Mouse (Mus musculus): ENCODE measurements around the gene Mctp1. TPM values are rescaled to one million over a fixed set of nuclear protein-coding genes. Genes with fewer than 3 reads are reported as not detected.

The Mctp1 gene
- polyA plus RNA-seq, 1 experiment from 2014 or later = 3.9 TPM

DNA sequence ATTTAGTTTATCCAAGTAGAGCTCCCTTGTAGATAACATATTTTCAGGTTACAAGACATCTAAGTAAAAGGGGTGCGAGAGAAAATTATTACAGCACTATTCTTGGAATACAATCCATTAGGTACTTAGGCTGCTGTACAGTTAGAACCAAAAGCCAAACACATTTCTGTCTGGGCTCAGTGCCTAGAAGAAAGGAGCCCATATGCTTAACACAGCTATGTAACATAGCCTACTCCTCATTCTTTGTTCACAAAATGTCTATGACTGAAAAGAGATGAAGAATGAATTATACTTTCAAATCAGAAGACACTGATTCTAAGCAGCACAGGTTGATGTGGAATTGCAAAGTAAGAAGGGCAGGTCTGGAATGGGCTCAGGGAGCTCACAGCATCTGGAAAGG lies 664.1 kb downstream of the Mctp1 start:
- Histone ChIP-seq H3K27me3 (replicated peaks; ENCODE audit: insufficient read depth, low read length) (no peaks in the 10 kb centered on the region), H3K9ac (replicated peaks; ENCODE audit: low read depth) (no peak overlapping the region), H3K4me2 (replicated peaks; ENCODE audit: low read depth, low read length) (no peak overlapping the region), H3K4me3 (ENCODE audit: low read depth, low read length) (no peak overlapping the region), H3K4me1 (ENCODE audit: insufficient read depth, low read depth, low read length) (no peaks in the 10 kb centered on the region), H3K9me3 (ENCODE audit: low read length) (no peaks in the 10 kb centered on the region), H3K27ac (ENCODE audit: low read length) (no peak overlapping the region), H3K36me3 (ENCODE audit: insufficient read depth, low read length) (no peaks in the 10 kb centered on the region)
- no peak for DNase-seq (ENCODE audit: low spot score)
- no peak for TF ChIP-seq CTCF (IDR thresholded peaks at IDR 0.05)
- TF ChIP-seq EP300 (IDR thresholded peaks at IDR 0.05) = no peak
- WGBS = 66% methylated on average over 1 of the region's 1 CpGs
- ATAC-seq = no peak

GRCm38 (mm10) chr13:77049736-77050135 lies 665.4 kb downstream of the Mctp1 start:
- WGBS = 45% methylated on average over 3 of the region's 3 CpGs
- ATAC-seq = no peak

GRCm38 (mm10) chr13:77063221-77063620 lies 678.9 kb downstream of the Mctp1 start:
- 57% methylated on average over 1 of the region's 1 CpGs for WGBS
- Histone ChIP-seq H3K4me3 (ENCODE audit: low read depth, low read length) (no peak overlapping the region), H3K27ac (ENCODE audit: low read length) (no peak overlapping the region), H3K27me3 (replicated peaks; ENCODE audit: insufficient read depth, low read length) (no peaks in the 10 kb centered on the region), H3K9ac (replicated peaks; ENCODE audit: low read depth) (no peak overlapping the region), H3K36me3 (ENCODE audit: insufficient read depth, low read length) (no peaks in the 10 kb centered on the region), H3K4me1 (ENCODE audit: insufficient read depth, low read depth, low read length) (no peaks in the 10 kb centered on the region), H3K9me3 (ENCODE audit: low read length) (no peaks in the 10 kb centered on the region), H3K4me2 (replicated peaks; ENCODE audit: low read depth, low read length) (no peak overlapping the region)
- DNase-seq (ENCODE audit: low spot score) (peak; percentile 6), ATAC-seq (no peak)
- TF ChIP-seq CTCF (IDR thresholded peaks at IDR 0.05) (no peak), EP300 (IDR thresholded peaks at IDR 0.05) (no peak)

More at GRCm38 (mm10) chr13:77049736-77050135, 665.4 kb downstream of the Mctp1 start:
- Histone ChIP-seq H3K27me3 (replicated peaks; ENCODE audit: insufficient read depth, low read length) (no peaks in the 10 kb centered on the region), H3K4me1 (ENCODE audit: insufficient read depth, low read depth, low read length) (no peaks in the 10 kb centered on the region), H3K9ac (replicated peaks; ENCODE audit: low read depth) (no peak overlapping the region), H3K9me3 (ENCODE audit: low read length) (no peaks in the 10 kb centered on the region), H3K4me2 (replicated peaks; ENCODE audit: low read depth, low read length) (no peak overlapping the region), H3K36me3 (ENCODE audit: insufficient read depth, low read length) (no peaks in the 10 kb centered on the region), H3K4me3 (ENCODE audit: low read depth, low read length) (no peak overlapping the region), H3K27ac (ENCODE audit: low read length) (no peak overlapping the region)
- TF ChIP-seq CTCF (IDR thresholded peaks at IDR 0.05) = no peak
- TF ChIP-seq EP300 (IDR thresholded peaks at IDR 0.05) = no peak
- peak; percentile 34 for DNase-seq (ENCODE audit: low spot score)

DNA sequence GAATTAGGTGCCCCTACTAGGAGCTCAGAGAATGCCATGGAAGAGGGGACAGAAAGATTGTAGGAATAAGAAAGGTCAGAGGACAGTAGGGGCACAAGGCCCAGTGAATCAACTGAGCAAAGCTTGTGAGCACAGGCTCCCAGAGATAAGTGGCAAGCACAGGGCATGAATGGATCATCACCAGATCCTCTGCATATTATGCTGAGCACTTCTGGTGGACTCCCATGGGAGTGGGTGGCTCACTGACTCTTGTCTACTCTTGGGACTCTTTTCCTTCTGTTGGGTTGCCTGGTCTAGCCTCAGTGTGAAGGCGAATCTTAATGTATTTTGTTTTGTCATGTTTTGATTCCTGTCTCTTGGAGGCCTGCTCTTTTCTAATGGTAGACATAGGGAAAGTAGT lies 684.5 kb downstream of the Mctp1 start:
- Histone ChIP-seq H3K4me1 (ENCODE audit: insufficient read depth, low read depth, low read length) (no peaks in the 10 kb centered on the region), H3K36me3 (ENCODE audit: insufficient read depth, low read length) (no peaks in the 10 kb centered on the region), H3K4me2 (replicated peaks; ENCODE audit: low read depth, low read length) (no peak overlapping the region), H3K9ac (replicated peaks; ENCODE audit: low read depth) (no peak overlapping the region), H3K27me3 (replicated peaks; ENCODE audit: insufficient read depth, low read length) (no peaks in the 10 kb centered on the region), H3K9me3 (ENCODE audit: low read length) (no peaks in the 10 kb centered on the region), H3K27ac (ENCODE audit: low read length) (no peak overlapping the region), H3K4me3 (ENCODE audit: low read depth, low read length) (no peak overlapping the region)
- 87% methylated on average over 1 of the region's 1 CpGs for WGBS
- no peak for TF ChIP-seq EP300 (IDR thresholded peaks at IDR 0.05)
- TF ChIP-seq CTCF (IDR thresholded peaks at IDR 0.05) = no peak
- ATAC-seq (no peak), DNase-seq (ENCODE audit: low spot score) (no peak)

- H3K9ac ChIP-seq (replicated peaks; ENCODE audit: low read depth) = no peak overlapping the region
- no peak overlapping the region for H3K4me3 ChIP-seq (ENCODE audit: low read depth, low read length)
- no peak for DNase-seq (ENCODE audit: low spot score)
- H3K27ac ChIP-seq (ENCODE audit: low read length) = no peak overlapping the region
- H3K4me2 ChIP-seq (replicated peaks; ENCODE audit: low read depth, low read length) = no peak overlapping the region
- no peaks in the 10 kb centered on the region for H3K27me3 ChIP-seq (replicated peaks; ENCODE audit: insufficient read depth, low read length)
- no peaks in the 10 kb centered on the region for H3K4me1 ChIP-seq (ENCODE audit: insufficient read depth, low read depth, low read length)
- no peaks in the 10 kb centered on the region for H3K9me3 ChIP-seq (ENCODE audit: low read length)
- H3K36me3 ChIP-seq (ENCODE audit: insufficient read depth, low read length) = no peaks in the 10 kb centered on the region
- no peak for TF ChIP-seq CTCF (IDR thresholded peaks at IDR 0.05)
- no peak for ATAC-seq
These were observed 687.7 kb downstream of the Mctp1 start for GRCm38 (mm10) chr13:77072030-77072429.

Other genes with a start within 250 kb of the Mctp1 start
- gene Fam81b, start 79.5 kb upstream of the Mctp1 start, polyA plus RNA-seq (2015; fragmentation: Nextera tagmentation; extraction: Ambion mirVana) = 1.3 and 2.2 TPM in 2 replicates

All from lung, postnatal 0 days (tissue).